Mouse (Mus musculus) urinary bladder, postnatal 4 days (tissue): Measurements from ENCODE around the gene Yy2.
A peak's percentile ranks its signal among the peaks of the same experiment; 100 is the strongest.

ENCODE experiments used
- DNase-seq, 2 experiments: peaks; one replicate each; pipeline ENCODE4 v3.0.0; 2021 to 2022; ENCODE audit warnings: low spot score in 2 of 2

Yy2 gene

DNA sequence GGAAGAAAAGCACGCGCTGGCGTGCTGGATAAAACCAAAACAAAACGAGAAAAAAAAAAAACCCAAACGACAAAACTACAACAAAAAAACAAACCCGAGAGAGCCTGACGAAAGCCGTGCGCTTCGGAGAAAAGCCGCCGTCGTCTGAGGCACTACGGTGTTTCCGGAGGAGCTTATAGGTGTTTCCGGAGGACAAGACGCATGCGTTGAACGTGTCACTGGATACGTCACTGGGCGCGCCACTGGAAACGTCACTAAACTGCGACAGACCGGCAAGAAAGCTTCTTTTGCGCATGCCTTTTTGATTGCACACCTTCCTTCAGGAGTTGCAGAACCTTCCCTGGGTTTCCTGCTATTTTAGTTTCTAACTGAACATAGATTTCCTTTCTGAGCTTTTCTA lies at the start of gene Yy2:
TSS of gene Yy2 (minus strand) at position 146 of the 400 bp plus-strand sequence.
- no peak for DNase-seq

DNA sequence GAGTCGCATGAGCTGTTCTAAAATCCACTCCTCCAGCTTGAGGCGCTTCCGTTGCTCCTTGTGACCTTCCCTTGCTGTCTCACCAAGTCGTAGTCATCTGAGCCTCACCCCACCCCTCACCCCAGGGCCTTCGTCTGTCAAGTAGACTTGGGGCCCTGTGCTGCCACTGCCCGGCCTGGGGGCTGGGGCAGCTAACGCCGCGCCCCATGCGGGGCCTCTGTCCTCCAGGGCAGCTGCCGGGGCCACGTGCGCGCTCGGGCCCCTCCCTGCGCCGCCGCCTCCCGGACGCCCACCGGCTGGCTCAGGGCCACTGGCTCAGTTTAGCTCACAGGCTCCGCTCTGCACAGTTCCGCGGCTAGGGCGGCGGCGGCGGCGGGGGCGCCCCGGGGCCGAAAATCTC lies 44.1 kb upstream of the Yy2 start:
- DNase-seq, result peak in 1 of 2 experiments; percentile 15

- no peak for DNase-seq
These were observed 32.7 kb upstream of the Yy2 start for GRCm38 (mm10) chrX:157601450-157601849.

GRCm38 (mm10) chrX:157598186-157598996 lies 29.6 kb upstream of the Yy2 start, which contains the start of gene Mbtps2:
Gene Mbtps2 (minus strand): TSS chrX:157598715.
- DNase-seq, result peak; percentile 52 to 72

- DNase-seq, result no peak
These were observed 28.9 kb upstream of the Yy2 start for GRCm38 (mm10) chrX:157597585-157598185.

GRCm38 (mm10) chrX:157596802-157597201 lies 28.0 kb upstream of the Yy2 start:
- no peak for DNase-seq

DNA sequence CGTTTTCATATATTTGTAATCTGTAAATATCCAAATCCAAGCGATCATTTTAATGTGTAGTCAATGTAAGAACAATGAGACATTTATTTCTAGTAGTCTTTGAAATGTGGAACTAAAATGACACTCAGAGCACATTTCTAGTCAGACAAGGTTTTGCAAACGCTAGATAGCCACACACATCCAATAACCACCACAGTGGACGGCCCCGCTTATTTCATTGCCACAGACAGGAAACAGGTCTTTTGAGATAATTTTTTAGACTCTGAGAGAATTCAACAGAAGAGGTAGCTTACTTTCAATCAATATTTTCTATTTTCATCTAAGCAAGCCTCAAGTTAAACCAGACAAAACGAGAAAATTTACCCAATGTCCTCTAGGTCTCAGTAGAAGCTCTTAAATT lies 27.1 kb upstream of the Yy2 start:
- DNase-seq, result no peak

GRCm38 (mm10) chrX:157594606-157595005 lies 25.8 kb upstream of the Yy2 start:
- DNase-seq, result no peak

GRCm38 (mm10) chrX:157587001-157587400 lies 18.2 kb upstream of the Yy2 start:
- DNase-seq, result no peak

DNA sequence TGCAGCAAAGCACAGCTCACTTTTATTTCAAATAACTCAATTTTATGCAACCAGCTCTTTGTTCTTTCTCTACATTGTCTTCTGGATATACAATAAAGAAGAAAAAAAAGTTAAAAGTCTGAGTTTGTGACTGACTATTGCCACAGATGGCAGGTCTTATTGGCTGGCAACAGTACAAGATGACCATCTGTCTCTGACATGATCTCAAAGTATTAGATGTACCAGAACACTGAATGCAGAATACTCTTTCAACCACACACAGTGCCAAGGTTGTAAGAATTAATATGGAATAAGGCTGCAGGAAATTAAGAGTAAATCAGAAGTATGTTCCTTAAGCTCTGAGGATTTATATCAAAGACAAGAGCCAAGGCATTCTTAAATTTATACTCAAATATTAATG lies 17.6 kb upstream of the Yy2 start:
- no peak for DNase-seq

- DNase-seq, result no peak
These were observed 10.4 kb upstream of the Yy2 start for GRCm38 (mm10) chrX:157579108-157579614.

DNA sequence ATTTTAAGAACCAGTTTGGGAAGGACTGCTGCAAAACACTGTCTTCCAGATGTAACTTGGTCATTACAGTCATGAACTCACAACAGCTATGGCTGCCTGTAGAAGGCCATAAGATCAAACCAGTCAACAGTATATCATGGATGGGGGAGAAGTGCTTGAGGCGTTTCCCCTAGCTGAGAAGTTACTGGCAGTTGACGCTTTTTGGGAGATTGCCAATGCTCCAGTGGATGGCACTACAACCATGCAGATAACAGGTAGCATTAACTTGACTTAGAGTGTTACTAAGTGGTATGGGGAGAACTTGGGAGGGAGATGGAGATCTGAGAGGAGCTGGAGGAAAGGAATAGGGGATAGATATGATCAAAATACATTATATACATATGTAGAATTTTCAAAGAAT lies 5.9 kb upstream of the Yy2 start:
- DNase-seq, result no peak

DNA sequence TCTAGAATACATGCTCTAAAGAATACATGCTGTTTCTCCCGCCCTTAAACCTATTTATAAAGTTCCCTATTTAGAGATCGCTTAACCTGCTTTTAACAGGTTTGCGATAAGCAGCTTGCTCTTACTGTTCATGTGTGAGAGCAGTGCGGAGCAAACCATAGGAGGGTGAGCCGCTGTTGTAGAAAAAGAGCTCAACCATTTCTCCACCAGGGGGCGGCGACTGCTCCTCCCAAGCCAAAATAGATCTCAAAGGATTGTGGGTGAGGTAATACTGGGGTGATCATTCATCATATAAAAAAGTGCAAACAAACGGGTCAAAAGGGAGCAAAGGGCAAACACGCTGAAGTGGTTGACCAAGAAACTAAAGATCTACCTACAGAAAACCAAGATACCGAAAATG lies 5.0 kb downstream of the Yy2 start:
- no peak for DNase-seq

DNA sequence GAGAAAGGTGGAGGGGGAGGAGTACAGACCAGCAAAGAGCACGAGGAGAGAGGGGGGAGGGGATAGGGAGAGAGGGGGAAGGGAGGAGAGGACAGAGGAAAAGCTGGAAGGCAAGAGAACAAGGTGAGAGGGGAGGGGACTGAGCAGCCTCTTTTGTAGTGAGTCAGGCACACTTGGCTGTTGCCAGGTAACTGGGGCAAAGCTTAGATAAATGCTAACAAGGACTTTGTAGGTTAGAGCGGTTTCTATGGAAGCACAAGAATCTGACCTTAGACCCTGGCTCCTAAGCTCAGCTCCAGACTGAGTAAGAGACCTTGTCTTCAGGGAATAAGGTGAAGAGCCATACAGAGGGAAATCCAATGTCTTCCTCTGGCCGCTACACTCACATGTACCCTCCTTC lies 21.7 kb downstream of the Yy2 start:
- DNase-seq, result no peak
